Mouse (Mus musculus): ENCODE results near the gene Insr.
"Not testable (repeated sequence)": the region's sequence is repeated elsewhere in the genome, so short reads cannot be mapped to it uniquely, and the experiment has no call there.

The Insr gene

DNA sequence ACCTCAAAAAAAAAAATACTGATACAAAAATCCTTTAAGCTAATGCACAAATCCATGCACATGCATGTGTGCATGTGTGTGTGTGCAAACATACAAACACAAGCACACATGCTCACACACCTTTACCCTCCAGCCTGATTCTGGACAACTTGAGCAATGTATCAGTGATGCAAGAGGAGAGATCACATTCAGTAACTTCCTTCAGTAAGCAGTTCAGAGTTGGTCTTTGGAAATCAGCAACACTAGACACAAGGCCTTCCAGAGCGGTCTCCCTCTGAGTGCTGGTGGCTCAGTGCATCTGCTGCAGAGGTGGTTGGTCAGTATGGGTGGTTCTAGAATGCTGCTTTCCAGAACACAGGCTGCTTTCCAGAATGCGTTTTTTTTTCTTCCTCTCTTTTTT, 46.8 kb downstream of the Insr start:
- no peak for DNase-seq (ENCODE audit: low spot score in 2 of 2)

DNA sequence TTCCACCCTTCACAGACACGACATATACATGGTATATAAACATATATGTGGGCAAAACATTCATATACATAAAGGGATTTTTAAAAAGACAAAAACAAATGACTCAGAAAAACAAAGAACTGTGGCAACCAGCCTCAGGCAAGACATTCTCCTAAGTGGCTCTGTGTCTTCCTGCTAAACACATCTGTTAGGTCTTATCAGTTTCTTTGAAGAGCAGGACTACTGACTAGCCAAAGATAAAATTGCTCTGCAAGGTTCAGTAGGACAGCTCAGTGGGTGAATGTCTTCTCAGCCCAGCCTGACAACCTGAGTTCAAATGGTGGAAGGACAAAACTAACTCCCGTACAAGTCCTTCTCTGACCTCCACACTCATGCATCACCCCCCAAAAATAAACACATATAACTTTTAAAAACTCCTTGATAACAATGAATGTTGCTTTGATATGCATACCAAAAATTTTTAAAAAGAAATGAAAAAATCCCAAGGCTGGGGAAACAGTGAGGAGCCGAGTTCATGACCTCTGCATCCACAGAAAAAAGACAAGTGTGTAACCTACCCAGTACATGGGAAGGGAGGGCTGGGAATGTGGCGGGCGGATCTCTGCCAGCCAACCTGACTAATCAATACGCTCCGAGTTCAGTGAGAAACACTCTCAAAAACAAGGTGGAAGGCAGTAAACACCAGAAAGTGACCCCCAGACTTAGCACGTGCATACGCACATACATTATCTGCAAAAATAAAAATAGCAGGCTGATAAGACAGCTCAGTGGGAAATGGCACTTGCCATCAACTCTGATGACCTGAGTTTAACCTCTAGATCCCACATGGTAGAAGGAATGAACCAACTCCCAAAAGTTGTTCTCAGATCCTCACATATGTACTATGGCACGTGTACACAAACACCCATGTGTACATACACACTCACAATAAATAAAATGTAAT, 49.0 kb downstream of the Insr start:
- DNase-seq (ENCODE audit: low spot score in 2 of 2) = no peak

DNA sequence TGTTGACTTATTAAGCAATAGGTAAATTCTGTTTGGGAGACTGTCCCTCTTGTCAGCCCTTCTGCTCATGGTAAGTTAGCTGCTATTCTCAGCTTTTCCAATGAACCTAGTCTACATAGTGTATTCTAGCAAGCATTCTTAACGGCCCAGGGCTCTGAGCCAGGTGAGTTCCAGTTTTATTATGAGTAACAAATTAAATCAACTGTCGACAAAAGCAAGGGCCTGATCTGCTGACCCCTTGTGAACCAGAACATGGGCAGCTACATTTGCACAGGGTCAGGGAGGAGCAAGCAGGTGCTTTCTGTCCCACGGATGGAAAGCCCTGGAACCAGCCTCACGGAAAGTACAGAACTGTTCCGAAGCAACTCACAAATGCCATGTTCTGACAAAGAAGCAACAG, 52.0 kb downstream of the Insr start:
- no peak for DNase-seq (ENCODE audit: low spot score in 2 of 2)

DNA sequence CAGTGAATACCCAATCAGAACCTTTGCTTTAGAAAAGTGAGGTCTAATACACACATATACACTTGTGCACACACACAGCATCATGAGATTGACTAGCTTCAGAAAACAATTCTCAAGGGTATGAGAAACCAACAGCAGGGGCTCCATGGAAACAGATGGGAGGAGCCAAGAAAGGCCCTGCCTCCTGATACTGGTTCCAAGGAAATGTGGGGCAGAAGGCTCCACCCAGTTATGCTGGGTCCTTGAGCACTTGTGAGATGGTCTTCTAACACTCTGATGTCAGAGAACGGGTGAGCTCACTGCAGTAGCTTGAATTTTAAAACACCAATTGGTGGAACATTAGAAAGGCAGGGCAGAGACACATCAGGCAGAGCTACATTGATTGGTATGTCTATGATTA, 53.7 kb downstream of the Insr start:
- DNase-seq (ENCODE audit: low spot score in 2 of 2) = no peak

DNA sequence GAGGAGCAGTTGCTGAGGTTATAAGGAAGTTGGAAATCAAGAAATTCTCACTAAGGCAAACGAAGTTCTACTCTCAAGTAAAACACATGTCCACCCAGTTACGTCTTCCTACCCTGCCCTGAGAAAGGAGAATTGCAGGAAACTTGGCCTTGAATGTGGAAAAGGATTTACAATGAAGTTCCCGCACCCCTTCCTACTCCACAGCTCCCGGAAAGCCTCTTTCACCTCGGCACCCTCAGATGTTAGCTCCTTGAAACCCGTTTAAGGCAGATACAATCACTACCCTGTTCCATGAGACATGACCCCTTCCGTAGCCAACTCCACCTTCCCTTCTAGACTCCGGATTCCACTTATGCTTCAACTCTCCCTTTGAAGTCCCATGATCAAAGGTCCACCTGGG, 54.2 kb downstream of the Insr start:
- DNase-seq (ENCODE audit: low spot score in 2 of 2) = no peak

DNA sequence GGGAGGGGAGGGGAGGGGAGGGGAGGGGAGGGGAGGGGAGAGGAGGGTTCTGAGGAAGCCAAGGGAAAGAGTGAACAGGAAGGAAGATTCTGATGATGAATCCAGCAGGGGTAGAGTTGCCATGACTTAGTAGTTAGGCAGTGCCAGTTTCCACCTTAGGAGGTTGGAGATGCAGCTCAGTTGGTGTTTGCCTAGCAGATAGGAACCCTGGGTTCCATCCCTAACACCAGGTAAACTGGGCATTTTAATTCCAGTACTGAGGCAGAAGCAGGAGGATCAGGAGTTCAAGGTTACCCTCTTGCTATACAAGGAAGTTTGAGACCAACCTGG, 56.8 kb downstream of the Insr start:
- DNase-seq (ENCODE audit: low spot score in 2 of 2) = no peak

DNA sequence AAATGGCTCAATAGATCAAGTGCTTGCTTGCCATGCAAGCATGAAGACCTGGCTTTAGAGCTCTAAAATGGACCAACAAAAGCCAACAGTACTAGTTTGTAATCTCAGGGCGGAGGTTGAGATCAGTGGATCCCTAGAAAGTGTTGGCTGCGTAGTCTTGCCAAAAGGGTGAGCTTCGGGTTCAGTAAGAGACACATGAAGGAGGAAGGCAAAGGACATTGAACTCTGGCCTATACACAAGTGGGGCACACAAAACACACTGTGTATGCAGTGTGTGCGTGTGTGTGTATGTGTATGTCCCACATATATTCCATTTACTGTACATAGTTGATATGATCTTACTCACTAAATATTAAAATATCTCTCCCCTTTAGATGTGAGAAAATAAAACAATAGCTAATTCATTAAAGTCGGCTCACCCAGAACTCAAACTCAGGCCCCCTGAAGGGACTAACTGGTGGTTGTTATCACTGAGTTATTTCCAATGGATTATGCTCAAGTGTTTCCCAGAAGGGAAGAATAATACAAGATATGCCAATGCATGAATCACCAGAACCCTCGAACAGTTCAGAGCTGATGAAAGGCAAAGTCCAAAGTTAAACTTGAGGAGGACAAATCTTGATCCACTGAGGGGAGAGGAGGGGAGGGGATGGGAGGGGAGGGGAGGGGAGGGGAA, 57.3 kb downstream of the Insr start:
- DNase-seq (ENCODE audit: low spot score in 2 of 2) = no peak

DNA sequence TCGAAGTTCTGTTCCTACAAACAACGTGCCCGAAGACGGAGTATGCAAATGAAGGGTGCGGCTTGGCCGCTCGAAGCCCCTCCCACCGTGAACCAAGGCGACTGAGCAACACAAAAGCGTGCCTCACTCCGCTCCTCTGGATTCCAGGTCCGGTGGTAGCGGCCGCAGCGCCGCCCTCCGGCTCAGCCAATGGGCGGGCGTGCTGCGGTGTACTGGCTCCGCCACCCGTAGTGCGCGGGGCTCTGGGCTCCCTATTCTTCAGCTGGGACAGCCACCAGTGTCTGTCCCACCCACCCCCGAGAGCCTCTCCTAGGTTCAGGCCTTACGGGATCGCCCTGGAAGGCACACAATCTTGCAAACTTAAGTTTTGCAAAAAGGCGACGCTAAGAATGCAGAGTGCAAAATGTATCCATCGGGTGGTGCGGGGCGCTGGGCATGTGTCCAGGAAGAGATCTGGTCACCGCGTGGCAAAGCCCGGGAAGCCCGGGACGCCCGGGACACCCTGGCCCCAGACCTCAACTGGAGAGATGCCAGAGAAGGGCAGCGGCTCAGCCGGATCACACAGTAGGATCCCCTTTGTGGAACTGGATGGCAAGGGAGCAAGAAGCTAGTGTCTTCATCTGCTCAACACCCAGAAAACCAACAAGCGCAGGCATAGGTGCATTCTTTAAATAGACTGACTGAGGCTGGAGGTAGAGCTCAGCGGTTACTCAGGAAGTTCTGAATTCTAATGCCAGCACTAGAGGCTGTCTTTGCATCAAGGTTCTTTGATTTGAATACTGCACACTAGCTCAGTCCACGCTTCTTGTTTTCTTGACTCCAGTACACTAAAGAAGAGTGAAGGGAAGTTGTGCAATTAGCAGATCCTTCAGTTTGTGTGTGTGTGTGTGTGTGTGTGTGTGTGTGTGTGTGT, 58.1 kb downstream of the Insr start:
- peak; percentile 93 to 95 for DNase-seq (ENCODE audit: low spot score in 2 of 2)

DNA sequence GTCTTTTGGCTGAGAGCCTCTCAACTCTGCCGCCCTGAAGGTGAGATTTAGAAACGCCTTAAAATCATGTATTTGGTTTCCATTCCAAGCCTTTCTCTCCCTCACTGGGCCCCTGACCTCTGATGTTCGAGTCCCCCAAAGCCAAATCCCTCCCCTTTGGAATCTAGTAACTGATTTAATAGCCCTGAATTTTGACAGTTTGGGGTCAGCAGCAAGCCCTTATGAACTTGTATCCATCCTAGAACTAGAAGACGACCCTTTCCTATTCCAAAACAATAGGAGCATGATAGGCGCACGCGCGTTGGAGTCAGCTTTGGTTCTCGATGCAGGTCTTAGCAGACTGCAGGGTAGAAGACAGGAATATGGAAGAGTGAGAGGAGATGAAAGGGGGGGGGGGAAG, 58.9 kb downstream of the Insr start:
- peak; percentile 53 to 57 for DNase-seq (ENCODE audit: low spot score in 2 of 2)

DNA sequence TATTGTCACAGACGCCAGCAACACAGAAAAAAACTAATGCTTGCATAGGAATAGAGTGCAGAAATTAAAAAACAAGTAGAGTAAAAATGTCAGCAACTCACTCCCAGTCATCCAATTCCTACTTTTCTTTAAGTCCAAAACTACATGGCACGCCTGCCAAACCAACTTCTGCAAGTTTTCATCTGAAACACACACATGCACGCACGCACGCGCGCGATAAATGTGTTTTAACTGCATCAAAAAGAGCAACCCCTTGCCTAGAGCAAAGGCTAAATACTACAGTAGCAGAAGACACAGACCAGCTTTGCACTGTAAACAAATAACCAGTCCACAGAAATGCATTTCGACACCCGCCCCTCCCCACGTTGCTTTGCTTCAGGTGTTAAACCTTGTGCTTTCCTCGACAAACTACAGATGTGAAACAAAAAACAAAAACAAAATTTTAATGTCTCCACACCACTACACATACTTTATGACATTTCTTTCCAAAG, 59.5 kb downstream of the Insr start:
- DNase-seq (ENCODE audit: low spot score in 2 of 2) = no peak

DNA sequence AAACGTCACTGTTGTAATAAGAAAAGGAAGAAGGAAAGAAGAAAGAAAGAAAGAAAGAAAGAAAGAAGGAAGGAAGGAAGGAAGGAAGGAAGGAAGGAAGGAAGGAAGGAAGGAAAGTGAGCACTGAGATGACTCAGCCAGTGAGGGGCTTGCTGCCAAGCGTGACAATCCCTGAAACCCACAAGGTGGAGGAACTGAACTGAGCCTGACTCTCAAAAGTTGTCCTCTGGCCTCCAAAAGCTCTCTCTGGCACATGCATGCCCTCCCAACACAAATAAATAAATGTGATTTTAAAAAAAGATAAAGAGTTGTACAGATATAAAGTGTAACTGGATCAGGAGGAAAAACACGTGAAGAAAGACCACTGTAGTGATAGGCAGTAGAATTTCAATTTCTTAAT, 60.2 kb downstream of the Insr start:
- no peak for DNase-seq (ENCODE audit: low spot score in 2 of 2)

DNA sequence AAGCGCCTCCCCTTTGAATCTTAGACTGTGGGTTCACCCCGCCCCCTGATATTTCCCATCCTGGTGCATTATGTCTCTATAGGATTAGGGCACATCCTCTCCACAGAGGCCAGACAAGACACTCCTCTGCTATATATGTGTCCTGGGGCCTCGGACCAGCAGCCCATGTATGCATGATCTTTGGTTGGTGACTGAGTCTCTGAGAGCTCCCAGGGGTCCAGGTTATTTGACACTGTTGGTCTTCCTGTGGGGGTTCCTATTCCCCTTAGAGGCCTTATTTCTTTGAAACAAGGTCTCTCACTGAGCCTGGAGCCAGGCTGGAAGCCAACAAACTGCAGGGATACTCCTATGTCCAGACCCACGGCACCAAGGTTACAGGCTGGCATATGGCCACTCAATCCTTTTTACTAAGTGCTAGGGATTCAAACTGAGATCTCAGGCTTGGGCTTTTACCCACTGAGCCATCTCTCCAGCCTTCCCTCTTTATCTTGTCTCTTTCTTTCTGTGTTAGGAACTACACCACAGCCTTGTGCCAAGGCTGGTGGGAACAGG, 62.8 kb downstream of the Insr start:
- DNase-seq (ENCODE audit: low spot score in 2 of 2) = peak; percentile 42 to 51

DNA sequence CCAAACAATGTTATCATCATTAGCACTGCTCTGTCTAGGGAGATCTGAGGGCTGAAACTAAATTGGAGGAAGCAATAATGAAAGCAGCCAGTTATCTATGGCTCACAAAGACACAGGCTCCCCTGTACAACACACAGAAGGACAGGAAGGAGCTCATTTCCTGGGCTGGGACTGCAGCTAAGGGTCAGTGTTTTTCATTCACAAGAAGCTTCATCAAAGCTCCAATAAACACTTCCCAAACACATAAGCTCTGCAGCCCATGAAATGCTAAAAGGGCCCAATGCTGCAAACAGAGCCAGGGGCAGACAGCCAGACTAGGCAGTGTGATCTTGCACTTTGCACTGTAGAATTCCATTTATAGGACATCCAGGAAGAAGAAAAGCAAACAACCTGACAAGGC, 63.9 kb downstream of the Insr start:
- peak in 1 of 2 experiments; percentile 46 for DNase-seq (ENCODE audit: low spot score in 2 of 2)

DNA sequence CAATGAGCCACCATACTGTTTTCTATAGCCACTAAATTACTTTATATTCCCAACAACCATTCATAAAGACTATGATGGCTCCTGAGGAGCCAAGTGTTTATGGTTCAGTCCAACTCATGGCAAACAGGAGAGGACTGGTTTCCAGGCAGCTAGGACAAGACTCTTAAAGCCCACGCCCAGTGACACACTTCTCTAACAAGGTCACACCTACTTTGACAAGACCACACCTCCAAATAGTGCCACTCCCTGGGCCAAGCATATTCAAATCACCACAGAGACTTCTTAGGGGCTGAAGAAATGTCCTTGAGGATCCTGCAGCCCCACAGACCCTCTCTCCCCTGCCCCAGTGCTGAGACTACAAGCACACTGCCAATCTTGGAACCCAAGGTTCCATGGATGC, 64.8 kb downstream of the Insr start:
- no peak for DNase-seq (ENCODE audit: low spot score in 2 of 2)

DNA sequence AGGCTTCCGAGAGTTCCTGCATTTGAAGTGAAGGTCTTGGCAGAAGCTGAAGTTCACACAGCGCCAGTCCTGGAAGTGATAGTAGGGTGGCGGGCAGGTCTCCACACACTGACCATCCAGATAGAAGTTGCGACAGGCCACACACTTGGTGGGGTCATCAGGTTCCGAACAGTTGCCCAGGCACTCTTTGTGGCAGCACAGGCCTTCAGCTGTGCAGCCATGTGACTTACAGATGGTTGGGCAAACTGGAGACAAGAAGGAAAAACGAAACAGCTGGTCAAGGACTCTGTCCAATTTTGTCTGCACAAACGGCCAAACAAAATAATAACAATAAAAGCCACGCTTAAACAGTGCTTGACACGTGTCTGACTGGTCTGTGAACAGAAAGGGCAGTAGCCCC, 68.0 kb downstream of the Insr start:
- no peak for DNase-seq (ENCODE audit: low spot score in 2 of 2)

DNA sequence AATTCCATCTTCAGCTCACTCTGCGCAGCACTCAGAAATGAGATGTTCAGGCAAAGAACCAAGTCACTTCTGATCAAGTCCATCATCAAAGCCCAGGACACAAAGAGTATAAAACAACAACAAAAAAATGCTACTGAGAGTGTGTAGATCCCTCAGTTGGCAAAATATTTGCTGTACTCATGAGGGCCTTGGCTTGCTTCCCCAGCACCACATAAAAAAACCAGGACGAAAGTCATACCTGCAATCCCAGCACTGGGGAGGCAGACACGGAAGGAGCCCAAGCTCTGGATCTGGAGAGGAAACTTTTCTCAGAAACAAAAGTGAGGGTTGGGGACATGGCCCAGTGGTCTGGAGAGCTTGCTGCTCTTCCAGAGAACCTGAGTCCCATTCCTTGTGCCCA, 69.5 kb downstream of the Insr start:
- DNase-seq (ENCODE audit: low spot score in 2 of 2) = no peak

DNA sequence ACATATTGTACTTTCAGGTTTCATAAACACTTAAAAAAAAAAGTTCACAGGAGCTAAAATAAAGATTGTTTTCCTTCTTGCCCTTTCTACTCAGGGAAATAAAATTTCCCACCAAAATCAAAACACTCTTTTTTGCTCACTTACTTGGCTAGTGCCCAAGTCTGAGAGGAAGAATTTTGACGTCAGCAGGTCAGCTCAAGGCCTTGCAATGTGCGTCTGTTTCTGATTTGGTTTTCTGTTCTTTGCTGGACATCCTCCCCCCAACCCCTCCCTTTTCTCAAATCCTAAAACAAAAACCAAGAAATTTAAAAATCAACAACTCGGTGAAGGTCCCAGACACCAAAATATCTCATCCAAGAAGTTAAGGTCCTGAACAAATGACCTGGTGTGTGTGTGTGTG, 70.1 kb downstream of the Insr start:
- no peak for DNase-seq (ENCODE audit: low spot score in 2 of 2)

DNA sequence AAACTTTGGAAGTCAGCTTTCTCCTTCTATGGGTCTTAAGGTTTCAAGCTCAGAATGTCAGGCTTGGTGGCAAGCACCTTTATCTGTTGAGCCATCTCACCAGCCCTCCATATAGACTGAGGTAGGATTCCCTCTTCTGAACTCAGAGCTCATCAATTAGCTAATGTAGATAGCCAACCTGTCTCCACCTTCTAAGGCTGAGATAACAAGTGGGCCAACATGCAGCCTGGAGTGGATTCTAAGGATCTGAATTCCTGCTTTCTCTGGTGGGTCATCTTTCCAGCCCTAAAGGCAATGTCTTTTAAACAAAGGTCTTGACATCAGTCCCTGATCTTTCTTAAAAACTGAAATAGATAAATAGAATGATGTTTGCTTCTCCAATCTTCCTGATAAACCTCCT, 70.7 kb downstream of the Insr start:
- no peak for DNase-seq (ENCODE audit: low spot score in 2 of 2)

DNA sequence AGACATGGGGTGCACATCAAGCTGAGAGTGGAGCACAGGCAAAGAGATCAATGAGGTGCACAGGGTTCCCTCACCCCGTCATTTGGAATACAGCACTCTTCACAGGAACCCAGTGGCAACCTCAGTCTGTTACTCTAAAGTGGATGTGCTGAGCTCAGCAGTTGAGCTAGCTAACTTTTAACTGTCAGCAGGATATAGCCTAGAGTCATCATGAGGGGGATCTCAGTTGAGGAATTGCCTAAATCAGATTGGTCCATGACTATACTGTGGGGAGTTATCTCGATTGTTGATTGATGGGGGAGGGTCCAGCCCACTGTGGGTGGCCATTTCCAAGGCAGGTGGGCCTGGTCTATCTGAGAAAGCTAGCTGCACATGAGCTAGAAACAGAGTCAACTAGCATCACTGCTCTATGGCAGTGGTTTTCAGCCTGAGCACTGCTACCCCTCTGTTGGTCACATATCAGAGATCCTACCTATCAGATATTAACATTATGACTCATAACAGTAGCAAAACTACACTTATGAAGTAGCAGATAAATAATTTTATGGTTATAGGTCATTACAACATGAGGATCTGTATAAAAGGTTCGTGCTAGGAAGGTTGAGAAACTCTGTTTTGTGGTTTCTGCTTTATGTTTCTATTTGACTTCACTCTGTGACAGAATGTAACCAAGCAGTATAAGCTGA, 74.5 kb downstream of the Insr start:
- DNase-seq (ENCODE audit: low spot score in 2 of 2) = no peak

DNA sequence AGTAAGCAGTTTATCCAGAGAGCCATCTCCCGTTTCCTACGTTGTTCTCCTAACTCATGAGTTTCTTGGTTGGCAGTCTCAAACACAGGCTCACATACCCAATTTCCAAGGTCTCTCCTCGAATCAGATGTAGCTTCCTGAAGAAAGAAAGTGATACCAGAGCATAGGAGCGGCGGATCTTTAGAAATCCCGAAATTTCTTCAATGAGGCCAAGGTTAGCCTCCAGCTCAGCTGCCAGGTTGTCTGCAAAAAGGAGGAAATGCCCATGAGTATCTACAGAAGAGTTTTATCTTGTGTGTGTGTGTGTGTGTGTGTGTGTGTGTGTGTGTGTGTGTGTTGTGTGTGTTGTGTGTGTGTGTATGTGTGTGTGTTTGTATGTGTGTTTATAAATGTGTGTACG, 76.6 kb downstream of the Insr start:
- no peak for DNase-seq (ENCODE audit: low spot score in 2 of 2)

DNA sequence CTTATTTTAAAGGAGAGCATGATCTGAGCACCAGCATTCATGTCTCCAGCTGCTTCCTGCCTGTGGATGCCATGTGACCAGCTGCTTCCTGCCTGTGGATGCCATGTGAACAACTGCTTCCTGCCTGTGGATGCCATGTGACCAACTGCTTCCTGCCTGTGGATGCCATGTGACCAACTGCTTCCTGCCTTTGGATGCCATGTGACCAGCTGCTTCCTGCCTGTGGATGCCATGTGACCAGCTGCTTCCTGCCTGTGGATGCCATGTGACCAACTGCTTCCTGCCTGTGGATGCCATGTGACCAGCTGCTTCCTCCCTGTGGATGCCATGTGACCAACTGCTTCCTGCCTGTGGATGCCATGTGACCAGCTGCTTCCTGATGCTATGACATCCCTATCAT, 85.1 kb downstream of the Insr start:
- DNase-seq (ENCODE audit: low spot score in 2 of 2) = not testable (repeated sequence)

Data from right cerebral cortex, postnatal 10 days (tissue).